Mouse (Mus musculus) liver, embryonic 16.5 days (tissue): ENCODE data around the gene 1700023F06Rik. TPM values are rescaled to one million over a fixed set of nuclear protein-coding genes. Genes with fewer than 3 reads are reported as not detected.

Source experiments
- ATAC-seq: fragments of 200-750 bp; cut with Nextera tagmentation; 2 replicates; pipeline ENCODE4 v1.8.0; 2017; ENCODE audit warnings: low read depth, mild to moderate bottlenecking, moderate number of reproducible peaks, moderate library complexity
- H3K27ac ChIP-seq: fragments of 300-500 bp; sonication (generic); 2 replicates; pipeline ENCODE4 v1.5.1; 2014; ENCODE audit warnings: mild to moderate bottlenecking, low read length
- H3K27me3 ChIP-seq: fragments of 300-500 bp; sonication (generic); 2 replicates; pipeline ENCODE4 v1.6.1; 2014; ENCODE audit warnings: low read depth, low read length, mixed read lengths; ENCODE audit not compliant: control insufficient read depth, insufficient read depth
- H3K36me3 ChIP-seq: fragments of 300-500 bp; sonication (generic); 2 replicates; pipeline ENCODE4 v1.6.1; 2014; ENCODE audit warnings: mild to moderate bottlenecking; ENCODE audit not compliant: control insufficient read depth, insufficient read depth
- H3K4me1 ChIP-seq: fragments of 300-500 bp; sonication (generic); 2 replicates; pipeline ENCODE4 v1.6.1; 2014; ENCODE audit warnings: low read depth, low read length, mixed read lengths; ENCODE audit not compliant: control insufficient read depth
- H3K4me2 ChIP-seq: fragments of 300-500 bp; sonication (generic); 2 replicates; pipeline ENCODE4 v1.6.1; 2014; ENCODE audit warnings: low read depth, low read length, mixed read lengths
- H3K4me3 ChIP-seq: fragments of 300-500 bp; sonication (generic); 2 replicates; pipeline ENCODE4 v1.5.1; 2014; ENCODE audit warnings: low read depth, mild to moderate bottlenecking, low read length
- H3K9ac ChIP-seq: fragments of 300-500 bp; sonication (generic); 2 replicates; pipeline ENCODE4 v1.6.1; 2014; ENCODE audit warnings: low read depth, low read length
- H3K9me3 ChIP-seq: fragments of 300-500 bp; sonication (generic); replicated peaks from 2 replicates; pipeline ENCODE4 v1.6.1; 2016; ENCODE audit warnings: low read length; ENCODE audit not compliant: control insufficient read depth
- WGBS: fragments of 180-500 bp; shearing (Covaris S2); extraction: QIAGEN DNeasy Blood & Tissue Kit; methylation state at CpG from one replicate; pipeline ENCODE4 v1.1.7; 2014; ENCODE audit not compliant: insufficient replicate concordance; 5-methylcytosine and 5-hydroxymethylcytosine counted together
- polyA plus RNA-seq: library from polyadenylated mRNA; unstranded; fragments of >200 nt; fragmentation: Nextera tagmentation; extraction: Ambion mirVana; gene quantifications from 2 replicates; pipeline ENCODE4 v1.2.1, GENCODE M21; 2015

Gene 1700023F06Rik
- polyA plus RNA-seq, 1 experiment from 2014 or later, result not detected

- 84% methylated on average over 4 of the region's 4 CpGs for WGBS
- H3K27ac ChIP-seq, result no peak overlapping the region
- H3K4me2 ChIP-seq, result no peak overlapping the region
- no peaks in the 10 kb centered on the region for H3K36me3 ChIP-seq
- no peak overlapping the region for H3K4me3 ChIP-seq
- ATAC-seq, result no peak
- H3K4me1 ChIP-seq, result peaks cover 2% of the 10 kb centered on the region
- H3K9ac ChIP-seq, result no peak overlapping the region
- H3K9me3 ChIP-seq, result no peaks in the 10 kb centered on the region
- H3K27me3 ChIP-seq, result no peaks in the 10 kb centered on the region
These were observed 58.6 kb downstream of the 1700023F06Rik start for GRCm38 (mm10) chr11:103149771-103150170.

Other genes starting within 250 kb of the 1700023F06Rik start
- 32.1 and 36.6 TPM in 2 replicates for gene Nmt1, start 180.4 kb downstream of the 1700023F06Rik start, polyA plus RNA-seq
- gene Dcakd, start 180.2 kb downstream of the 1700023F06Rik start, polyA plus RNA-seq, result 22.9 and 29.0 TPM in 2 replicates
- gene Plcd3, start 106.9 kb downstream of the 1700023F06Rik start, polyA plus RNA-seq, result 0.40 and 0.58 TPM in 2 replicates
- 51.3 and 54.4 TPM in 2 replicates for gene Acbd4, start 106.9 kb downstream of the 1700023F06Rik start, polyA plus RNA-seq
- gene Hexim1, start 92.3 kb downstream of the 1700023F06Rik start, polyA plus RNA-seq, result 1.7 and 1.9 TPM in 2 replicates
- 5.2 and 5.7 TPM in 2 replicates for gene Hexim2, start 76.1 kb downstream of the 1700023F06Rik start, polyA plus RNA-seq
- gene Fmnl1, start 37.5 kb downstream of the 1700023F06Rik start, polyA plus RNA-seq, result 5.2 and 6.3 TPM in 2 replicates
- gene Spata32, start 9.9 kb upstream of the 1700023F06Rik start, polyA plus RNA-seq, result not detected in 2 replicates
- 0.56 and 0.64 TPM in 2 replicates for gene Map3k14, start 58.9 kb upstream of the 1700023F06Rik start, polyA plus RNA-seq
- 2.2 and 3.8 TPM in 2 replicates for gene Arhgap27, start 155.1 kb upstream of the 1700023F06Rik start, polyA plus RNA-seq
- 3.8 and 4.1 TPM in 2 replicates for gene Plekhm1, start 204.1 kb upstream of the 1700023F06Rik start, polyA plus RNA-seq